Mouse (Mus musculus): ENCODE measurements around the gene Ehd3.

GRCm38 (mm10) chr17:73832901-73833300 is 29.0 kb downstream of the Ehd3 start:
- no peak for TF ChIP-seq POLR2A (IDR thresholded peaks at IDR 0.05; ENCODE audit: insufficient read depth, low read length)
- TF ChIP-seq CTCF (IDR thresholded peaks at IDR 0.05; ENCODE audit: low read depth, low read length) = no peak
- TF ChIP-seq EP300 (IDR thresholded peaks at IDR 0.05; ENCODE audit: insufficient read depth, low read depth, low read length) = no peak
